Mouse (Mus musculus) CD4-positive naive resting alpha-beta T cell, adult 76 days (primary cell): Measurements from ENCODE around the gene Tmem175. TPM values are rescaled to one million over a fixed set of nuclear protein-coding genes. Genes with fewer than 3 reads are reported as not detected.

Experiments
- total RNA-seq: library from RNA; stranded (reverse); gene quantifications from one replicate; pipeline ENCODE4 v1.2.4, GENCODE M21; 2023

Gene Tmem175
- total RNA-seq = 17.3 TPM

DNA sequence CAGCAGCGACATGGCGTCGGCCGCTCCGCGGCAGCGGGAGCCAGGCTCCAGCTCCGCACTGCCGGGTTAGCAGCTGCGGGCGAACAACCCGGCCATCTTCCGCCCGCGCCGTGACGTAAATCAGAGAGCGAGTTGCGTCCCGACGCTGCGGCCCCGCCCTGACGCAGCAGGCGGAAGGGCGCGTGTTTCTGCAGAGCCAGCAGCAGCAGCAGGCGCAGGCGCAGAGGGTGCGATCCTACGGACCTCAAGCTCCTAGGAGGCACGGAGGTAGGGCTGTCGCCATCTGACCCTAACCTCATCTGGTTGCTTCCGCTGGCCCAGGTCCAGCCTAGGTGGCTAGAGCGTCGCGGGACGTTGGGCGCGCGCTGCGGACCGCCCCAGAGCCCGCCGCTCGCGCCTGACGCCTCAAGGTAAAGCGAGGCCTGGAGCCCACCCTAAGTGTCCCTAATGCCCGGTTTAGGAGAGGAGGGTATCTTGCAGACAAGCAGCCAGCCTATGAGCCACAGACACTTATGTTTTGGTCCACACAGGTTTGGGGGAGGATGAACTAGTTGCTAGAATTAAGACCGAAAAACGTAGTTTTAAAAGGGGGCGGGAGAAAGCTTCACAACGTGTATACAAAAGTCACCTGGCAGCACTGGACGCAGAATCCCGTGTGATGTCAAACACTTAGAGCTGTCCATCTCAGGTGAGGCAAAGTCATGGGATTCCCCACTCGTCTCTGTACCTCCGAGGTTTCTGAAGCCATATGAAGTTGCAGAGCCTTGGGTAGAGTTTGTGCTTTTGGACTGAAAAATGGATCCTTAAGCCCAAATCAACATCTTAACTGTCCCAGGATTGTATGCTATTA is at the start of gene Tmem175, which contains the start of gene Gak:
TSS of gene Tmem175 (plus strand) at position 137 of the 850 bp plus-strand sequence.
TSS of gene Gak (minus strand) at position 122 of the 850 bp plus-strand sequence.

DNA sequence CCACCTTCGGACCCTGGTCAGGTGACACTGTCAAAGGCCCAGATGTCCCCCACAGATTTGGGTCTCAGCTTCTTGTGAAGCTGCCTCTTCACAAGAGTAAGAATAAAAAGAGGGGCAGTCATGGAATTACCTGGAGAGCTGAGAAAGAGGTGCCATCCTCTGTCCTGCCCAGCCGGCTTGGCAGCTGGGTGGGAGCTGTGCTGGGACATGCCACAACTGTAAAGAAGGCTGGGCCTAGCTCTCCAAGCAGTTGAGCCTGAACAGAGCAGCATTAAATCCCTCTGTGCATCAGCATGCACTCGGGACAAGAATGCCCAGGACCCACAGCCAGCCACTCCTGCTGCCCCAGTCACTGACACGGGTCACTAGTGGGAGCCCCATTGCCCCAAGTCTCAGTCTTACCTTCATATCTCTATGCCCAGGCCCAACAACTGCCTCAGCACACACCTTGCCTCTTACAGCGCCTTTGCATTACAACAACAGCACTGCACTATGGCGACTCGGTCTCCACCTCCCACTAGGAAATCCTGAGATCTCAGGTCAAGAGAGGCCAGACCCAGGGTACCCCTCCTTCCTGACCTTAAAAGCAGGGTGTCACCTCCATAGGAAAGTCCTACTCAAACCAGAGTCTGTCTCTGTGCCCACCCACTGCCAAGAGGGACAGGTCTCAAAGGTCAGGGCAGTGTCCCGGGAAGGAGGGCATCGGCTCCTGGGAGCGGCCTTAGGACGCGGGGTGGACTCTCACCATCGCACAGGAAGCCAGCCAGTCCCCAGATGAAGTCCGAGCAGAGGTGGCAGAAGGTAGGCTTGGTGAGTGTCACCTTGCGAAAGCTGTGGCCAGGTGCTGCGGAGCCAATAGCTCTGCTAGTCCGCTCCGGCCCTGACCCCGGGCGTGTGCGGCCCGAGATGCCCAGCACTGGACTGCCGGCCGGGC is 30.4 kb downstream of the Tmem175 start, which contains the start of gene Idua:
TSS of gene Idua (plus strand) at position 634 of the 934 bp plus-strand sequence.

DNA sequence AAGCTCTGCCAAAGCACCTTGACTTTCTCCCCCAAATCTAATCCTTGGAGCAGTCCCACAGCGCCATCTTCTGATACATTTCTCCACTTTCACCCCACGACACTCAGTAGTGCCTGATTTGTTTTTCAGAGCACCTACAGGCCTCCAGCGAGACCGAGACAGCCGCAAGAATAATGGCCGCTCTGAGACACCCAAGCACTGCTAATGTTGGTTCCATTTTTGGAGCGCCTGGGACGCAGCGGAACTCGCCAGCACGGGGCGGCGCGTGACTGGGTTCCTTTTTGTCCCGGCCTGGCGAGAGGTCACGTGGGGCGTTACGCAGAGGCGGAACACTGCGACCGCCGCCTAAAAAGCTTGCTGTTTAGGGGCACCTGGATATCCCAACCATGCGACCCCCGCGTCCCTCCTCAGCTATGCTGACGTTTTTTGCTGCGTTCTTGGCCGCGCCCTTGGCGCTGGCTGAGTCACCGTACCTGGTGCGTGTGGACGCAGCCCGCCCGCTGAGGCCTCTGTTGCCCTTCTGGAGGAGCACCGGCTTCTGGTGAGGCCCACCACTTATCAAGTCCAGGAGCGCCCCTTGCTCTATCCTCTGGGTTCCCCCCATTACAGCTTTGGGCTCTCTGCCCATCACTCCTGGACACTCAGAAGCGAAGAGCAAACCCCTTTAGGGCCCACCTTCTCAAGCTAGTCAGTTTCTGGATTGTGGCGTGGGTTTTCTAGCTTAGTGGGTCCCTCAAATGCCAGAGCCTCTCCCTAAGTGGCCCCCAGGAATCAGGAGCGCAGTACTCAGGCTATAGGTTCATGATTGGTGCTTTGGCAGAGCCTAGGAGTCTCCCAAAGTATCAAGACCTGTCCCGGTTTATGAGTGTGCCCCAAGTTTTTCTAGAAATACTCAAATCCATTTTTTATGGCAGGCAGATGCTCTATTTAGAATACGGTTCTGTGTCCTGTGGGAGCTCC is 39.7 kb downstream of the Tmem175 start, which contains the start of gene Dgkq:
TSS of gene Dgkq (minus strand) at position 696 of the 960 bp plus-strand sequence.

DNA sequence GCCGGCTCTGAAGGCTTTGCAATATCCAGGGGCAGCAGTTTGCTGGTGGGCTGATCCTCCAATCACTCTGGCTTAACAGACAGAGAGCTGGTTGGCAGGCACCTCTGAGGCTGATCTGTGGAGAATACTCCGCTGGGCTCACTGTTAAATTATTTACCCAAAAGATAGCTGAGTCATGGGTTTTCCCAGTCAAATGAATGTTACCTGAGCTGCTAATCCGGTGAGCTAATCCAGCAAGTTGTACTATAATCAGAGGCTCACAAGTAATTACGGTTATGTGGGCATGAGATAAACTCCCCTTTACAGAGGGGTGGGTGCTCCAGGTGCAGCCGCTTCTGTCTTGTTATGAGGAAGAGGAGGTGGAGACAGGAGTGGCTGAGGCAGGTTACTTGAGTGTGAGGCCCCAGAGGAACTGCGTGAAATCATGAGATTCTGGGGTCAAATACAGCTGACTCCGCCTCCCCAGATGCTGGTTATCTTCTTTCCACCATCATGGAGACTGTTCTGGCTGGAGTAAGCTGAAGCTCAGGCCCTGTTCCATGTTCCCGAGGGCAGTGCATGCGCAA is 45.8 kb downstream of the Tmem175 start, which contains the start of gene Slc26a1:
TSS of gene Slc26a1 (minus strand) at position 319 of the 566 bp plus-strand sequence.

DNA sequence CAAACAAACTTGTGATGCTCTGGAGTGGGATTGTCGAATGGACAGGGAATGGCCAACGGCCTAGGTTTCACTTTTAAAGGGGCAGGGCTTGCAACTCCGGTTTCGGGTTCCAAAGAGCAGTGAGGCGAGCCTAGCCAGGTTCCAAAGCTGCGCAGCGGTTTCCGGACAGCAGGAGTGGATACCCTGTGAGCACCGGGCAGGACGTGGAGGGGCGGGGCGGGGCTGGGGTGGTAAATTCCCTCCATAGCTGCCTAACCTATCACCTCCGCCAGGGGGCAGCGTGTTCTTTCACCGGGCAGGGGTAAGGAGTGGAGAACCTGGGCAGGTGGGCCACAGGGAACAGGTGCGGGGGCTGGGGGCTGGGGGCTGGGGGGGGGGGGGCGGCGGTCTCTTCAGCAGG is 62.7 kb downstream of the Tmem175 start, which contains the start of gene Fgfrl1:
TSS of gene Fgfrl1 (plus strand) at position 112 of the 400 bp plus-strand sequence.

Other genes starting within 250 kb of the Tmem175 start
- not detected for gene Pde6b, start 241.4 kb upstream of the Tmem175 start, total RNA-seq
- gene Atp5k, start 195.3 kb upstream of the Tmem175 start, total RNA-seq = 64.8 TPM
- gene Mfsd7a, start 180.9 kb upstream of the Tmem175 start, total RNA-seq = not detected
- 22.3 TPM for gene Pcgf3, start 168.5 kb upstream of the Tmem175 start, total RNA-seq
- gene Cplx1, start 79.7 kb upstream of the Tmem175 start, total RNA-seq = not detected
- 173 TPM for gene Gak, start within 50 bp of the Tmem175 start, total RNA-seq
- gene Idua, start 30.6 kb downstream of the Tmem175 start, total RNA-seq = 24.4 TPM
- 43.3 TPM for gene Dgkq, start 39.9 kb downstream of the Tmem175 start, total RNA-seq
- gene Slc26a1, start 45.8 kb downstream of the Tmem175 start, total RNA-seq = not detected
- 6.6 TPM for gene Fgfrl1, start 62.6 kb downstream of the Tmem175 start, total RNA-seq
- gene Rnf212, start 145.2 kb downstream of the Tmem175 start, total RNA-seq = not detected
- not detected for gene Tmed11, start 165.6 kb downstream of the Tmem175 start, total RNA-seq
- gene Vmn2r8, start 179.1 kb downstream of the Tmem175 start, total RNA-seq = not detected
- not detected for gene Vmn2r9, start 222.8 kb downstream of the Tmem175 start, total RNA-seq